Mouse (Mus musculus): ENCODE measurements around the gene Adgrv1.
A peak's percentile ranks its signal among the peaks of the same experiment; 100 is the strongest.
"Not testable (repeated sequence)": the region's sequence is repeated elsewhere in the genome, so short reads cannot be mapped to it uniquely, and the experiment has no call there.

Adgrv1 gene

DNA sequence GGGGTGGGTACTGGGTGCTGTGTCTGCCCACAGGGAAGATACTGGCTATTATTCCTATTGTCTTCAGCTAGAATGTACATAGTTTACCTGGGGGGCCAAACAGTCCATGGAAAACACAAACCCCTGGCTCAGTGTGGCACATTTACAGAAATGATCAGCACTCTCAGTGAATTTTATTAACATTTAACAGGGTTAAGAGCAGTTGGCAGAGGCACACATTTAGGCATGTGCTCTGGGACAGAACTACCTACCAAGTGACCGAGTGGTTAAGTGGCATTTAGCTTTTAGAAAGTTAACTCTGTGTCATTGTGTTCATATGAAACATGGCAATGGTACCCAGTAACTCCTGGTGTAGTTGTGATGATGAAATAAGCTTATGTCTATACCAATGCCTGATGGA lies 304.8 kb downstream of the Adgrv1 start:
- no peak for DNase-seq

DNA sequence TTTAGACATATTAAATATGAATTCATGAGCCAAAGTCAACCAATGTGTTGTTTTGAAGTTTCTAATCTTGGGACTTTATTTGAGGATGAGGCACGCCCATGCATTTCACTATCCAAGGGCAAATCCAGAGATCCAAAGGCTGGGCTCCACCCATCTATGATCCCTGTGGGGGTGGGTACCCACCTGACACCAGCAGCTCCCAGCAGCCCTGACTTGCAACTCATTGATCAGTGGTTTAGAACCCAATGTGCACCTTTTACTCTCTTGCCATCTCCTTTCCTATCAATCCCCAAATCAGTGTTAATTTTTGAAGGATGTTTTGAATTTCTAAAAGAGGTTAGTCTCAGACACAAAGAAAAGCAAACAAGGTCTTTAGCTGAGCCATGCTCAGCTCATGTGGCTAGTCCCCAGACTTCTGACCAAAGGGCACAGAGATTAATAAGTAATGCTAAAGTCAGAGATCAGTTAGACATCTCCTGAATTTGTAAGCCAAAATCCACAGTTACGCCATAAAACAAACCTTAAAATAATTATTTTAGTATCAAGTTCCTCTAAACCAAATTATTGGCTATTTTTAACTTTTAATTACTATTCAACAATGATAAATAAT lies 307.2 kb downstream of the Adgrv1 start:
- no peak for DNase-seq

DNA sequence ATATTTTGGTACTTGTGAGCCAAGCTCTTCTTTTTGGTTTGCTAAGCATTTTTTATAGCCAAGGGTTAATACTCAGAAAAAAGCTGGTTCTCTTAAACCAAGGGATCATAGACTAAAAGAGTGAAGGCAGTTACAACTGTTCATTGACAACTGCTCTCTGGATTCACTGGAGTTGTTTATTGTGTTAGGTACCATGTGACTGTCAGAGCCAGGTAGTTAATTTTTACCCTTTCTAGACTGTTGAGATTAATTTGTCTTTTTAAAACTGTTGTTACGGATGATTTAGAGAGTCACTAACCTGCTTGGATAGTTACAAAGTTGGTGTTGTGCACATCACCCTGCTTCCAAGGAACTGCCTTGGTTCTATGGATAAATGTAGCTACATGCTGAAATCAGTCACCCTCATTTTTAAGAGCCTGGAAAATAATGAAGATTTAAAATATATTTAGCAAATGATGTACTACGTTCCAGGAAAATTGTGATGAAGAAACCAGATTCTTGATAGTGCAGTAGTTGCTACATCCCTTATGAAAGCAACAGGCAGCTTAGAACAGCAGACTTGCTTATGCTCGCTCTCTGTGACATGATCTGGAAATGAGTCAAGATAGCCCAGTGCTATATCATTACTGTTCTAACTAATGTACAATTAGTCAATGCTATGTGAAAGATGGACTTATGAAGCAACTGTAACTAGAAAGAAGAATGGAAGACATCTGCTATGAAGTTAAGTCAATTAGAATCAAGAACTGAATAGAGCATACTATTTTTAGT lies 309.2 kb downstream of the Adgrv1 start:
- DNase-seq = no peak

DNA sequence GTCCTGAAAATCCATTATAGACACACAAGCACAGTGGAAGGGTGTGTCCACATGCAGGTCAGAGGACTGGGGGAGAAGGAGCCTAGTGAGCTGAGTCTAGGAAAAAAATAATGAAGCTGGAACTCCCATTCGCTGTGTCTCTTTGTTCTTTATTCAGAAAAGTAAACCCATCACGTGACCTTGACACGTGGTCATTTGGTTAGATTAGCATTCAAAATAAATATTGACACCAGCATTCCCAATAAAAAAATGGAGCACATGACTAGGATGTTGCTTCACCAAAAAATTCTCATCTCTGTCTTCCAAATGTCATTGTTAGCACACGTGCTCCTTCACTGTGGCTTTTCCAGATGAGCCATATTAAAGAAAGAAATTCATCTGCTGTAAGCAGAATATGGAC lies 316.4 kb downstream of the Adgrv1 start:
- no peak for DNase-seq

DNA sequence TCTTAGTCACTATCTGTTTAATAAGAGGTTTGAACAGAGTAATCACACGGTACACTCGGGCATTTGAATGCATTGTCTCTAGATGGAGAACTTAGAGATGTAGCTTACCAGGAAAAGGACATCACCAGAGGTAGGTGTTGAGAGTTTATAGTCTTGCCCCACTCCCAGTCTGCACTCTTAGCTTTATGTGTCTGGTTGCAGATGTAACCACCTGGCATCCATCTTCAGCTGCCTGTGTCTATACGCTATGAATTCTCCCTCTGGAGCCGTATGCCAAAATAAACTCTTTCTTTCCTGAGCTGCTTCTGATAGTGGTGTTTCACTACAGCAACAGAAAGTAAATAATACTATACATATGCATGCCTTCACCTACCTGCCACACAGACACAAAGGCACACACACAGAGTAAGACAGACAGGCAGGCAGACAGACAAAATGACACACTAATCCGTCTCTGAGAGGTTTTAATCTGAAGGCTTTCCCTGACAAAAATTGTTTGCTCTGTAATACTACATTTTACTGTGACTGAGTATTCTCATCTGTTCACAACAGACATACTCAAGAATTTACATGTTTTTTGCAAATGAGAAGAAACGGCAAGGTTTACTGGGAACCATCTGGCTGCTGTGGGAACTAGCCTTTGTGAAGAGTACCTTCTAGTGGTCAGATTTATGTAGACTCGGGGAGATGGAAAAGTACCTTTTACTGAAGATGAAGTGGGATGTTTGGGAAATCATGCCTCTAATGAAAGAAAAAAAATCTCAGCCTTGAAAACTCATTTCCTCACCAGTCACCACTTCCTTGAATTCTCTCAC lies 318.4 kb downstream of the Adgrv1 start:
- no peak for DNase-seq

DNA sequence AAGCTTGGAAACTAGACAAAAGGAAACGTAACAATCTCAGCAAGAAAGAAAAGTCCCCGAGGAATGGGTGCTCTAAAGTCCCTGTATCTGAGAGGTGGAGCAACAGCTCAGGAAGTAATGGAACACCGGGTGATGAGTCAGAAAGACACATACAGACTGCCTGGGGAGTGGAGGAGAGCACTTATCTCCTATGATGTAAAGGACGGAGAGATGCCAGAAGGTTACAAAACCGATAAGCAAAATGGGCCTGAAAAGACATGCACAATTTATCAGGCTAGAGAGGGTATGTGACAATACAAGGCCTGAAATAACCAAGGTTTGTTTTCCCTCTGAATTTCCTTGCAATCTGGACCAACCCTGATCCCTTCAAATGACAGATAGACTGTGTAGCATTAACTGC lies 320.8 kb downstream of the Adgrv1 start:
- DNase-seq = no peak

DNA sequence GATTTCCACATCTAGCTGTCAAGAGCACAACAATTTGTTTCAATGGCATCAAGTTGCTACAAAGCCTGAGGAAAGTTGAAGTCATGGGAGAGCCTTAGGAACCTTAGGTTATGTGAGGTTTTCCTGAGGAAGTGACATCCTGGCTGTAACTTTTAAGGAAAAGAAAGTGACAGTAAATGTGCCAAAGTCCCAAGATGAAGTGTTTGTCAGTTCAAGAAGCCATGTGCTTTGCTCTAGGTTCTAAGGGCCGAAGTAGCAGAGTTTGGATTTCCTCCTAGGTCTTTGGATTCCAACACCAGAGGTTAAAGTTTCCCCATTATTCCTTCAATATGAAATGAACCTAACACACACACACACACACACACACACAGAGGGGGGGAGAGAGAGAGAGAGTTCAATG lies 332.1 kb downstream of the Adgrv1 start:
- no peak for DNase-seq

DNA sequence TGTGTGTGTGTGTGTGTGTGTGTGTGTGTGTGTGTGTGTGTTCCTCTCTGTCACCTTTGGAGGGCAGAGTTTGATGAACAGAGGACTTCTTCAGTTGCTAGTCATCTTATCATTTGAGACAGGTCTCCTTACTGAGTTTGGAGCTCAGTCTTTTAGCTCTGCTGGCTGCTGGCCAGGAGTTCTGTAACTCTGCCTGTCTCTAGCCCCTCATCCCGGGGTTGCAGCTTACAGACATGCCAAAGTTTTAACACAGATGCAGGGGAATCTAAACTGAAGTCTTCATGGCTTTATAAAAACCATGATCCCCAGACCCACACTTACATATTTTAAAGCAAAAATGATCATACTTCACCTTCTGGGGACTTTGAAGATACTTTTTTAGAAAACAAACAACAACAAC lies 338.8 kb downstream of the Adgrv1 start:
- DNase-seq = peak in 1 of 2 experiments; percentile 7

DNA sequence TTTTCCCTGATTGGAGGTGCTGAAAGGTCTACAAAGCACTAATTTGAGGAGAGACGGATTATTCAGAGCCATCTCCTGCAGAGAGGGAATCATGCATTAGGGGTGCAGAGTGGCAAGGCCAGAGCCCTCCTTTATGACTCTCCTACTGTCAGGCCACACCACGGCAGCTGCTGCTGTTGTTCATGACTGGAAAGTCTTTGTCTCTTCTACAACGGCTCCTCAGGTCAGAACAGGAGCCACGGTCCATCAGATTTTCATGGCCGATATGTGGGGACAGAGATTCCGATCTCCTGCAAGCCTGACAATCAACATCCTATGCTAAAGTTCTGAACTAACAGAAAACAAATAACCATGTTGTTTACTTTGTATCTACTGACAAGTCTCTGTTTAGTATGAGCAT lies 350.8 kb downstream of the Adgrv1 start:
- no peak for DNase-seq

DNA sequence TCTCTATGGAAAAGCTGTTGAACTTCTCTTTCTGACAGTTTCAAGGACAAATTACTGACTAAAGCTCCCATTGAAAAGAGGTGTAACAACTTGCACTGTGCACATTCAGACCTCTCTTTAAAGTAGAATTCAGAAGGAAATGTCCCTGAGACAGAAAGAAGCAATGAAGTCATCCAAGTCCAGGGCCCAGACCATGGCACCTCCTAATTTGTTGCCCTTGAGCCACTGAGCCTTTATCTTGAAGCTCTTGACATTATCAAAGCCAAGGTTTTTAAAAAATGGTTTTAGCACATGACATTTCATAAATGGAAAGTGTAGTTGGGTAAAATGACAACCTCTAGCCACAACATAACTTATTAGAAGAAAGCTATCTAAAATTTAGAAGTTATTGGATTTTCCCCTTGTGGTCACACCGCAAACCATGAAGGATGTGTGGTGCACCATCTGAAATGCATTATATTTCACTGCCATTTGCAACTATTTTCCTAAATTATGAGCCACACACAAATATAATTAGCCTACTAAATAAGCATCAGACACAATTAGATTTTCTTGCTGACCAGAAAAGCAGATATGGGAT lies 352.2 kb downstream of the Adgrv1 start:
- DNase-seq = no peak

DNA sequence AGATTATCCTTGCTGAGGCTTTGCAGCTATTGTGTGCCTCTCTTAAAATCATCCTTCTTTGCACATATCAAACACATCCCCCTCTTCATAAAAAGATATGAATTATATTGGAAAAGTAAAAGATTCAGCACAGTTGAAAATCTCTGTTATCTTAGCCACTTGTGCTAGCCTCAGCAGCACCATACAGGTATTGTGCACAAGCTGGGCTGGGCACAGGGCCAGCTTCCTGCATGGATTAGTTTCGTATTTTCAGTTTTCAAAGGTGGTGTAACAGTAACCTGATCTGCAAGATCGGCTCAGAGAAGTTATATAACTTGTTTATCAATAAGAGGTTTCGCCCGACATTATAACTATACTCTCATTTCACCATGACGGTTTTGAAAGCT lies 353.6 kb downstream of the Adgrv1 start:
- DNase-seq = peak in 1 of 2 experiments; percentile 6

DNA sequence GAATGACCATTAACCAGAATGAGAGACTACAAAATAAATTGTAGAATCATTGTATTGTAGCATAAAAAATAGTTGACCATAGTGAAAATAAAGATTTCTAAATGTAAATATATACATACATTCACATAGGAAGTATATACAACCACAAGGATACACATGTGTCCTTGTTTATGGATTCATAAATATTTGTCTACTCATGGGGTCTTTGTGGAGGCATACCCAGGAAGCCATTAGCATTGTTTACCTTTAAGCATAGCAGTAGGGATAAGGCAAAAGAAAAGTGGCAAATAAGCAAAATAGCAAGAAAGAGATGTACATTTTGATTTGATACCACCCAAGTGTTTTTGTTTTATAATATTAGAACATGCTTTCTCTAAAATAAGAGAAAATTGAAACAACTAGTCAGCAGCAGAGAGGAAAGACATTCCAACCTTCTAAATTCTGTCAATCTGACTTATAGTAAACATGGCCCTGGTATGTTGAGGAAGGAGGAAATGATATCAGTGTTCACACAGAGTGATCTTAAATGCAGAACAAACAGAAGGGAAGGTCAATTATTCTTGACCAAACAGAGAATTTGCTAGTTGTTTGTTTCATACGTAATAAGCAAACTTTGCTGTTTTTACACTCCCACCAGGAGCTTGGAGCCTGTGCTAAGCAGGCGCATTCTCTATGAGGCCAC lies 354.1 kb downstream of the Adgrv1 start:
- DNase-seq = no peak

DNA sequence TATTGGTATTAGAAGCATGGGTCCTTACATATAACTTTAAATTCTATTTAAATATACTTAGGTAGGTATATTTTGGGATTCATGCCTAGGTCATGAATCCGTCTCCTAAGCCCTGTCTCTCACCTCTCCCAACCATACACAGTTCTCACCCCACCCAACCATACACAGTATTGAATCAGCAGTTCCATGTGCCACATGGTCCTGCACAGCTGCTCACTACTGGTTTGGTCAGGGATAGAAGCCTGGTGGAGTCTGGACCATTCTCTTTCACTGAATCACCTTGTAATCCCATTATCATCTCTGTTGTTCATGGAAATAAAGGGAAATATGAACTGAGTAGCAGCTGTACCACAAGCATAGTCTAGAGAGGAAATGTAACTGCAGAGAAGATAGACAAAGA lies 359.1 kb downstream of the Adgrv1 start:
- DNase-seq = no peak

DNA sequence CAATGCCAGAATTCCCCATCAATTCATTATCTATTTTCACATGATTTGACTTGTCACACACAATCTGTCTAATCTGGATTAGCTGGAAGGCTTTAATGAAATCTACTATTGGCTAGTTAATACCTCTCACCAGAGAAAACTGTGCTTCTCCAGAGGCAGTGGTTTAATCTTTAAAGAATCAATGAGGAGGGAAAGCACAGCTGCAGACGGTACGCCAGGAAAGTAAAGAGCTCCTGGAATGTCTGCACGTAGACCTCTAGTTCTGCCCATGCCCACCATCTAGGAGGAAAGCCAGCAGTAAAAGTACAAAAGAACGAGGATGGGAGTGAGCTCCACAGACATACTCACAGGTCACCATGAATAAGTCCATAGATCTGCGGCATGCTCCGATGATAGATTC lies 362.6 kb downstream of the Adgrv1 start:
- no peak for DNase-seq

DNA sequence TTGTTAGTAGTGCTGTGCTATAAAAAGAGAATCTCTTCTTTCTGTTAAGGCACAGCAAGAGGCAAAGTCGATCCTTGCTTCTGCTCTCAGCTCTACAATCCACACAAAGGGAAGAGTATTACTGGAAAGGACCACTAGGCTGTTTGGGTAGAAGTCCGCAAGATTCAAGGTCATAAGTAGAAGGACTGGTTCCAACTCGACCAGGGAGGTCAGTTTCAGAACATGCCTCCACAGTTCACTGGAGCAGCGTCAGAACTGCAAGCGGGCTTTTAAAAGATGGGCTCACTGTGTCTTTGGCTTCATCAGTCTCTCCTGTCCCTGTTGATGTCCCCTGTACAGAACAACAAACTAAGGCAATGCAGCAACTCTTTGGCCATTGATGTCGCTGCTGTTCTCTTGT lies 363.9 kb downstream of the Adgrv1 start:
- DNase-seq = no peak

DNA sequence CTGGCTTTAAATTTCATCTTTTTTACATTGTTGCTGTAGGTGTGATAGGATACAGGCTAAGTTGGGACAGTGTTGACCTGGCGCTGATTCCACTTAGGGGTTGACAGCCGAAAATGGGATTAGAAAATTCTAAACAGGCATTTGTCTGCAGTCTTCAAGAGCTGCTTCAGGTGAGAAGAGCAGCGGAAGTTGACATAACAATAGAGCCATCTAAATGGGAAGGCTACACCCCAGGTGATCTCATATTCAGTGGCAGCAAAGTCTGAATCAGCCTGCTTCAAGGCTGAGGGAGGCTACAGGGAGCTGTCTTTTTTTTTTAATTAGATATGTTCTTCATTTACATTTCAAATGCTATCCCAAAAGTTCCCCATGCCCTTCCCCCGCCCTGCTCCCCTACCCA lies 365.5 kb downstream of the Adgrv1 start:
- not testable (repeated sequence) for DNase-seq

DNA sequence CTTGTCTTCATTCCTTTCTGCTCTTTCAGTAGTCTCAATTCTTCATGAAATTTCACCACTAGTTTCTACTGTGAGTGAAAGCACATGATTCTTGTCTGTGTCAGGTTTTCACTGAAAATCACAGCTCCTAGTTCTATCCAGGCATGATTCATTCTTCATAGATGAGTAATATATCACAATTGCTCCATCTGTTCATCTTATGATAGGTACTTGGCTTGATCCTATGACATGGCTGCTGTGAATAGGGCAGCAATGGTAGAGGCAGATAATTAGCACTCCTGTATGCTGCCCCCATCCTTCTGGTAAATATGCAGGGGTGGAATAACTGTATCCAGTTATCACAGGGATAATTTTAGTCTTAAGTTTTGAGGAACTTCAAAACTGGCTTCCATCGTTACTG lies 368.5 kb downstream of the Adgrv1 start:
- DNase-seq = no peak

DNA sequence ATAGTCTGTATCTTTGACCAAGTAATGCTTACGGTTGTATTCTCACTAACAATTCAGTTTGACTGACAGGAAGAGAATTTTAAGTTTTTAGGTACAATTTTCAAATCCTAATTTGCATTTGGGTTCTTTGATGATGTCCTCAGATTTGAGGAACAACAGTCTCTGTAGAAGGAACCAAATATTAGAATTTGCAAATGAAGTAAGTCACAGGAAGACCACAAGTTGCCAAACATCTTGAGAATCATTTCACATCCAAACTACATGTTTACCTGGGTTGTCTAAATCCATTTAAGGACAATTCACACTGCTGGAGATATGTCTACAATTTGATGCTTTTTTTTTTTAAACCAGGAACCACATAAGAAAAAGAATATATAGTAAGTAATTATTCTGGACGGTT lies 391.8 kb downstream of the Adgrv1 start:
- no peak for DNase-seq

DNA sequence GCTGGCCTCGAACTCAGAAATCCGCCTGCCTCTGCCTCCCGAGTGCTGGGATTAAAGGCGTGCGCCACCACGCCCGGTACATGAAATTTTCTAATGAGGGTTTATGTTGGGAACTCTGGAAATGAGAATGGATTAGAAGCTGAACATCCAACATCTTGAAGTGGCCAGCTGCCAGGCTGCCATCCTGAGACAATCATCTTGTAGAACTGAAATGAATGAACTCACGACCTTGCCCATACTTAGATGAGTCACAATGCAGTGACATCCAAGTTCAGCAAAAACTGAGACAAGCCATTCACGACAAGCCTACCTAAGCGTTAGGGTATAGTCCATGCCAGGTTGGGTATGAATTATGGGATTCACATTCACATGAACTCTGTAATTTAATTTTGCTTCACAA lies 393.1 kb downstream of the Adgrv1 start:
- DNase-seq = no peak

DNA sequence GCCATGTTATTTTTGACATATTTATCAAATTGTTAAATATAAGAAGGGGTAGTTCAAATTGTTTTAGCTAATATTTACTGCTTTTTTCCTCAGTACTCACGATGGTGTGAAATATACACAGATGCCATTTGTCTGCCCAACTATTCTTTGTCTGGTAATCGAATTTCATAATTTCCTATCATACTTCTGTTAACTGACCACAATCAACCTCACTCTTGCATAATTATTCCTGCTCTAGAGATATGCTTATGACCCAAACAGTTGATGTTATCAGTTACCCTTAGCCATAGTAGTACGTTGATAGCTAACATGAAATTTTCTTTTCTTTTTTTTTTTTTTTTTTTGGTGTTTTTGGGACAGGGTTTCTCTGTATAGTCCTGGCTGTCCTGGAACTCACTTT lies 393.5 kb downstream of the Adgrv1 start:
- DNase-seq = no peak

DNA sequence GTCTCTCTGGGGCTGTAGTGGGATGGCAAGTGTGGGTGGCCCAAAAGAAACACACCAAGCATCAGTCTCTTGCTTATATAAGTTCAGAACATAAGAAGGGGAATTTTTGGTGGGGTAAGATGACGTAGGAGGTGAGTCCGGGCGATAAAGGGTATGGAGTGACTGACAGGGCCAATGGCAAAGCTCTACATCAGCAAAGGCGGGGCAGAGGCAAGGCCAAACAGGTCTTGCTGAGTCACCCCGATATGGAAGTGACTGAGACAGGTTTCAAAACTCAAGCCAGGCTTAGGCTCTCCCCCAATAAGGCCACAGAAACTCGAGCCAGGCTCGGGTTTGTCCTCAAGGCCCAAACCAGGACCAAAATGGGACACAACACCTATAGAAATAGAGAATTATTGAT lies 394.1 kb downstream of the Adgrv1 start:
- no peak for DNase-seq

DNA sequence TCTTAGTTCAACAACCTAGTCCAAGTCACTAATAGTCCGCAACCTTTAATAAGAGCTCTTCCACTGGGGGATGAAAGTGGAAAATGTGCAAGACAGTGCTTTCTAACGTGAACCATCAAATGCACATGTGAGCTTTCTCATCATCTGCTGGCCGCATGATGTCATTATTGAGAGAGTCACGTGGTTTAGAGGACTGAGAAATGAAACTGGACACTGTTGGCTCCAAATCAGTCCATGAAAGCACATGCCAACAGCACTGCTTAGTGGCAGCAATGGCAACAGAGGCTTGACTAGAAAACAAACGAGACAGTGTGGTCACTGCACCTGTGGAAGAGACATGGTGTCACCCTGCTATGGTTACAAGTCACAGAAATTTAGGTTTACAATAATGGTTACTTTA lies 395.0 kb downstream of the Adgrv1 start:
- no peak for DNase-seq

DNA sequence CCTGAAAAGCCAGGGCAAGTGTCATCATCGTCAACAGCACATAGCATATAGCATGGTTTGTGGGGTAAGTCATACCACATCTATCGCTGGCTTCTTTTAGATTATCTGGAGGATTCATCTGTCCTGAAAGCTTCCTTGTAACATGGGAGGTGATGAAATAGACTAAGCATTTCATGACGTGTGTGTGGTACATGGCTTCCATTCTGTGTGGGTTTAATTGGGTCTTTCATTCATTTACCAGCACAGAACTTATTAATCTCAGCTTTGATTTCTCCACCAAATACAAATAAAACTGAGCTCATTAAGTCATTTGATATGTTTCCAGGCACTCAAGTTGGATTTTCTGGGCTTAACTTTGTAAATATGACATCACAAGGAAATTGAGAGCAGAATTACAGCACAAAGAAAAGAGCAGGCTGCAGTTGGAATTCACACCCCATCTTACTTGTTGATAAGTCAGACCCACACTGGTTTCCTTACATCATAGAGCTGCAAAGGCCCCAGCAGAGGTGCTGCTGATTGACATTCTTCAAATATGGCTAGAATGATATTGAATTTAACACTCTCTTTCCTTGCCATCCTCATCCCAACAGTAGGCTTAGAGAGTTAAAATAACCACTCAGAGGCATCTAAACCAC lies 396.1 kb downstream of the Adgrv1 start:
- no peak for DNase-seq

Data from cerebellum, postnatal 25 days (tissue).